Mouse (Mus musculus): Measurements from ENCODE around the gene Gm17324. TPM values are rescaled to one million over a fixed set of nuclear protein-coding genes. Genes with fewer than 3 reads are reported as not detected.
"Not testable (repeated sequence)": the region's sequence is repeated elsewhere in the genome, so short reads cannot be mapped to it uniquely, and the experiment has no call there.

Gm17324 gene
- polyA plus RNA-seq, 1 experiment = 0.19 TPM

GRCm38 (mm10) chr9:78484660-78485059, 36.1 kb upstream of the Gm17324 start:
- no peak for TF ChIP-seq POLR2A (IDR thresholded peaks at IDR 0.05; ENCODE audit: control insufficient read depth, extremely low read depth, insufficient read depth, low read length, poor library complexity)
- TF ChIP-seq CTCF (IDR thresholded peaks at IDR 0.05; ENCODE audit: borderline replicate concordance, control insufficient read depth, extremely low read depth, insufficient read depth, low read length, poor library complexity) = no peak
- no peak overlapping the region for H3K27ac ChIP-seq (ENCODE audit: control insufficient read depth, insufficient read depth, low read length)
- DNase-seq = no peak
- peaks cover 2% of the 10 kb centered on the region; the same call in 1 of the 2 replicates for H3K4me1 ChIP-seq (replicated peaks; ENCODE audit: control insufficient read depth, insufficient read depth, low read length)
- H3K27me3 ChIP-seq (ENCODE audit: control insufficient read depth, insufficient read depth, low read length) = no peaks in the 10 kb centered on the region
- 98% methylated on average over 3 of the region's 3 CpGs for WGBS
- H3K4me3 ChIP-seq (ENCODE audit: control insufficient read depth, insufficient read depth, low read length) = no peak overlapping the region
- H3K36me3 ChIP-seq (ENCODE audit: control insufficient read depth, insufficient read depth, low read length) = peaks cover 2% of the 10 kb centered on the region; the same call in 1 of the 2 replicates

DNA sequence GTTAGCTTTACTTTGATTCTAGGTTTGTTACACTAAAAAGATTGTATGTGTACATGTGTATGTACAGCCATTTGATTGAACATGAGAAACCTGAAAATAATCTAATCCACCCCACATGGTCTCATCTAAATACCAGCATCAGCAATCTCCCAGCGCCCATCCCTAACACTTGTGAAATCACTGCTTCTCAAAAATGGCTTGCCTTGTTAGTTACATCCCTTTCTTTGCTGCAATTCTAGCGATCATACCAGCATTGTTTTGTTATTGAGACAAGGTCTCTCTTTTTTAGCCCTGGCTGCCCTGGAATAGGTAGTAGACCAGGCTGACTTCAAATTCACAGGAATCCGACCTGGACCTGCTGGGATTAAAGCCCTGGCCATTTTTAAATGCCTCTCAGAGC, 33.8 kb upstream of the Gm17324 start:
- Histone ChIP-seq H3K27ac (ENCODE audit: control insufficient read depth, insufficient read depth, low read length) (no peak overlapping the region), H3K4me3 (ENCODE audit: control insufficient read depth, insufficient read depth, low read length) (peak overlapping the region; percentile 85; the same call in 1 of the 2 replicates), H3K36me3 (ENCODE audit: control insufficient read depth, insufficient read depth, low read length) (peaks cover 20% of the 10 kb centered on the region), H3K4me1 (replicated peaks; ENCODE audit: control insufficient read depth, insufficient read depth, low read length) (peaks cover 2% of the 10 kb centered on the region; the same call in 1 of the 2 replicates), H3K27me3 (ENCODE audit: control insufficient read depth, insufficient read depth, low read length) (no peaks in the 10 kb centered on the region)
- 54% methylated on average over 3 of the region's 3 CpGs for WGBS
- DNase-seq = no peak
- no peak for TF ChIP-seq POLR2A (IDR thresholded peaks at IDR 0.05; ENCODE audit: control insufficient read depth, extremely low read depth, insufficient read depth, low read length, poor library complexity)
- TF ChIP-seq CTCF (IDR thresholded peaks at IDR 0.05; ENCODE audit: borderline replicate concordance, control insufficient read depth, extremely low read depth, insufficient read depth, low read length, poor library complexity) = no peak

DNA sequence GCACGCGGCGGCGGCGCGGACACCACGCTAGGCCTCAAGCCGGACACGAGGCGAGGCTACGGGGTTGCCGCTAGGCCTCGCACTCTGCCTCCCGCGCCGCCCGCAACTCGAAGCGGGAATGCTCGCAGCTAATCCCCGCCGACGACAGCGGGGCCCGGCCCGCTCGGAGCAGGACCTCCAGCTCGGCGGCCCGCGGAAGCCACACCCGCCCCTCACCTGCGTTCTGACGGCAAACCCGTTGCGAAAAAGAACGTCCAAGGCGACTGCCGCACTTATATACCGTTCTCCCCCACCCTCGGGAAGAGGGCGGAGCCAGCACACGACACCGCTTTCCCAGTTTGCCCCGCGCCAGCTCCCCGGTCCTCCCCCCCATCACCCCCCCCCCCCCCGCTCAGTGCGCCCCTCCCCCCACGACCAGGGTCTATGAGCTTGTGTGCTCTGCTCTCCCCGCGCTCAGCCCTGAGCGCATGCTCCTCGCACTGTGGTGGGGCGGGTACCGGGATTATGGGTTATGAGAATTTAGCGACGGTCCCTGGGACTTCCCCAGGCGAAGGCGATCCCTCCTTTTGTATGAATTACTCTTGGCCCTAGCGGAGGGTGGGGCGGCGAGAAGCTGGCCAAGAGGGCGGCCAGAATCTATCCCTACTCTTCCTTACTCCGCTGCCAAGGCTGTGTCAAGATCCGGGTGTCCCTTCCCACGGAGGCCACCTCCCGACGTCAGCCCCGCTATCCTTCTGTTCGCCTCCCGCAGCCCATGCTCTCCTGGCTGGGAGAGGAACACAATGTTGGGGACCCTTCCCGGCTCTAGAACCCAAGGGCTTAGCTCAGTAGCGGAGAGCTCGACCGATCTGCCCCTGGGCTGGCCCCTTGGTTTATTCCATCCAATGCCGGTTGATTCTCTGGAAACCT, 33.1 kb upstream of the Gm17324 start:
- Histone ChIP-seq H3K27me3 (ENCODE audit: control insufficient read depth, insufficient read depth, low read length) (no peaks in the 10 kb centered on the region), H3K27ac (ENCODE audit: control insufficient read depth, insufficient read depth, low read length) (peak overlapping the region; percentile 63), H3K36me3 (ENCODE audit: control insufficient read depth, insufficient read depth, low read length) (peaks cover 28% of the 10 kb centered on the region), H3K4me1 (replicated peaks; ENCODE audit: control insufficient read depth, insufficient read depth, low read length) (peaks cover 2% of the 10 kb centered on the region; the same call in 1 of the 2 replicates), H3K4me3 (ENCODE audit: control insufficient read depth, insufficient read depth, low read length) (peak overlapping the region; percentile 96)
- WGBS = under 1% methylated on average over 72 of the region's 77 CpGs
- TF ChIP-seq POLR2A (IDR thresholded peaks at IDR 0.05; ENCODE audit: control insufficient read depth, extremely low read depth, insufficient read depth, low read length, poor library complexity) (peak; percentile 99), CTCF (IDR thresholded peaks at IDR 0.05; ENCODE audit: borderline replicate concordance, control insufficient read depth, extremely low read depth, insufficient read depth, low read length, poor library complexity) (no peak)
- peak; percentile 96 for DNase-seq

DNA sequence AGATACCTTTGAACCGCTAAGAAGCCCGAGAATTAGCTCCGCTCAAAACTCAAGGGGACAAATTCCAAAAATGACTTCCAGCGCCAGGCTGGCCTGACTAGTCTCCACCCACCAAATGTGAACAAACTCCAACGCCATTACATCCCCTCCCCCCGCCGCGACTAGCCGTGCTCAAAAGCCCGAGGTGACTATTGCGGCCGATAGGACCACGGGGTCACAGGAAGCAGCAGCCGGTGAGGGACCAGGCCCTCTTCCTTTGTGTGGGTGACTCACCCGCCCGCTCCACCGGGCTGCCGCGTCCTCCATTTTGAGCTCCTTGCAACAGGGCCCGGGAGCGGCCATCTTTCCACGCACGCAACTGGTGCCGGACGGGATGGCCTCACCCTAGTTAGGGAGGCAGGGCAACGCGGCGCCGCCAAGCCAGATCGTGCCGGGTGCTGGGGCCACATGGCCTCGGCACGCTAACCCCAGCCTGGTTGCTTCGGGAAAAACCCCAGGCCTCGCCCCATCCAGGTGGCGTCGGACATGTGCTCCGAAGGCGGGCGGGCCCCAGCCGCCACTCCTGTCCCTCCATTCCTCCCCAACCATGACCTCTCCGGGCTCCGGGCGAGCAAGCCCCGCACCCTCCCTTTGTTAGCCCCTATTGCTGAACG, 32.2 kb upstream of the Gm17324 start:
- peak; percentile 72 for DNase-seq
- H3K4me3 ChIP-seq (ENCODE audit: control insufficient read depth, insufficient read depth, low read length) = peak overlapping the region; percentile 96
- under 1% methylated on average over 46 of the region's 46 CpGs for WGBS

DNA sequence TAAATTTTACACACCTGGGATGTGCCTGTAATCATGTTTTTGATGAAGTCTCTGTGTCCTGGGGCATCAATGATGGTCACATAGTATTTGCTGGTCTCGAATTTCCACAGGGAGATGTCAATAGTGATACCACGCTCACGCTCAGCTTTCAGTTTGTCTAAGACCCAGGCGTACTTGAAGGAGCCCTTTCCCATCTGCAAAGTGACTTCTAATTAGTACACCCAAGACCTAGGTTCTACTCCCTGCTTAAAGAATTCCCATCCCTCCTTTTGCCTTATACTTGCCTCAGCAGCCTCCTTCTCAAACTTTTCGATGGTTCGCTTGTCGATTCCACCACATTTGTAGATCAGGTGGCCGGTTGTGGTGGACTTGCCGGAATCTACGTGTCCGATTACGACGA, 31.6 kb upstream of the Gm17324 start:
- DNase-seq; H3K27me3 ChIP-seq (ENCODE audit: control insufficient read depth, insufficient read depth, low read length); H3K4me1 ChIP-seq (replicated peaks; ENCODE audit: control insufficient read depth, insufficient read depth, low read length): not testable (repeated sequence)
- peak overlapping the region; percentile 63 for H3K27ac ChIP-seq (ENCODE audit: control insufficient read depth, insufficient read depth, low read length)
- 3% methylated on average over 13 of the region's 13 CpGs for WGBS
- peak overlapping the region; percentile 96 for H3K4me3 ChIP-seq (ENCODE audit: control insufficient read depth, insufficient read depth, low read length)
- H3K36me3 ChIP-seq (ENCODE audit: control insufficient read depth, insufficient read depth, low read length) = peaks cover 35% of the 10 kb centered on the region

More for the DNA sequence above, 32.2 kb upstream of the Gm17324 start:
- peaks cover 2% of the 10 kb centered on the region; the same call in 1 of the 2 replicates for H3K4me1 ChIP-seq (replicated peaks; ENCODE audit: control insufficient read depth, insufficient read depth, low read length)
- peaks cover 35% of the 10 kb centered on the region for H3K36me3 ChIP-seq (ENCODE audit: control insufficient read depth, insufficient read depth, low read length)
- no peaks in the 10 kb centered on the region for H3K27me3 ChIP-seq (ENCODE audit: control insufficient read depth, insufficient read depth, low read length)
- TF ChIP-seq CTCF (IDR thresholded peaks at IDR 0.05; ENCODE audit: borderline replicate concordance, control insufficient read depth, extremely low read depth, insufficient read depth, low read length, poor library complexity) (no peak), POLR2A (IDR thresholded peaks at IDR 0.05; ENCODE audit: control insufficient read depth, extremely low read depth, insufficient read depth, low read length, poor library complexity) (no peak)
- H3K27ac ChIP-seq (ENCODE audit: control insufficient read depth, insufficient read depth, low read length) = peak overlapping the region; percentile 63

DNA sequence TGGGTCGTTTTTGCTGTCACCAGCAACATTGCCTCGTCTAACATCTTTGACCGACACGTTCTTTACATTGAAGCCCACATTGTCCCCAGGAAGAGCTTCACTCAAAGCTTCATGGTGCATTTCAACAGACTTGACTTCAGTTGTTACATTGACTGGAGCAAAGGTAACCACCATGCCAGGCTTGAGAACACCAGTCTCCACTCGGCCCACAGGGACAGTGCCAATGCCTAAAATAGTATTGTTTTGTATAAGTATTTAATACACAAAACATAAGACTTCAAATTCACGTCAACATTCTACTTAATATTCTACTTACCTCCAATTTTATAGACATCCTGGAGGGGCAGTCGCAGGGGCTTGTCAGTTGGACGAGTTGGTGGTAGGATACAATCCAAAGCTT, 30.7 kb upstream of the Gm17324 start:
- not testable (repeated sequence) for H3K4me3 ChIP-seq (ENCODE audit: control insufficient read depth, insufficient read depth, low read length); H3K4me1 ChIP-seq (replicated peaks; ENCODE audit: control insufficient read depth, insufficient read depth, low read length); DNase-seq; H3K27me3 ChIP-seq (ENCODE audit: control insufficient read depth, insufficient read depth, low read length); H3K27ac ChIP-seq (ENCODE audit: control insufficient read depth, insufficient read depth, low read length)
- 65% methylated on average over 8 of the region's 8 CpGs for WGBS
- H3K36me3 ChIP-seq (ENCODE audit: control insufficient read depth, insufficient read depth, low read length) = peaks cover 35% of the 10 kb centered on the region

DNA sequence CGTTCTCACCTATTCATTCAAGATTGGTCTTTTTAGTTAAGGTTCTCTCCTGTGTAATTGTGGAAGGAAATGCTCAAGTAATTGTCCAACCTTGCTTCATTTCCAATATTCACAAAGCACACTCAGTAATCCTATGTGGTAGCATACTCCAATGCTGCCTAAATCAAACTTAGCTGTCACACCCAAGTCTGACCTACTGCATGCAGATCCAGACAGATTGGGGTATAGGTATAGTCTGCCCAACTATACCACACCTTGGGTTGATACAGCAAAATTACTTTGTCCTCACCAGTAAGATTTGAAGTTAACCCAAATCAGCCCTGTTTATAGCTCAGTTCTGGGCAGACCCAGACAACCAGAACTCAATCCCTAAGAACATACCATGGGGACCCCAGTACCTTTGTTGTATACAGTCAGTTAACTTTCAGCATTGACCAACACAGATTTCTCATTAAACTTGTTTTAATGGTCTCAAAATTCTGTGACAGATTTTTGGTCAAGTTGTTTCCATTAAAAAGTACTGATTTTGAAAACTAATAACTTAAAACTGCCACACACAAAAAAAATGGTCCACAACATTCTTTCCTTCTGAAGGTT, 29.5 kb upstream of the Gm17324 start:
- H3K27ac ChIP-seq (ENCODE audit: control insufficient read depth, insufficient read depth, low read length); H3K4me1 ChIP-seq (replicated peaks; ENCODE audit: control insufficient read depth, insufficient read depth, low read length); H3K27me3 ChIP-seq (ENCODE audit: control insufficient read depth, insufficient read depth, low read length); DNase-seq; H3K4me3 ChIP-seq (ENCODE audit: control insufficient read depth, insufficient read depth, low read length): not testable (repeated sequence)
- WGBS = 81% methylated on average over 1 of the region's 1 CpGs
- H3K36me3 ChIP-seq (ENCODE audit: control insufficient read depth, insufficient read depth, low read length) = peaks cover 35% of the 10 kb centered on the region
